Mouse (Mus musculus) embryonic facial prominence, embryonic 13.5 days (tissue): Measurements from ENCODE around the gene Gypa. TPM values are rescaled to one million over a fixed set of nuclear protein-coding genes. Genes with fewer than 3 reads are reported as not detected.

Source experiments
- ATAC-seq: fragments of 200-750 bp; cut with Nextera tagmentation; 2 replicates; pipeline ENCODE4 v1.8.0; 2017; ENCODE audit warnings: low read depth; ENCODE audit not compliant: insufficient number of reproducible peaks, insufficient read depth, low FRiP score, low TSS enrichment
- H3K27ac ChIP-seq: fragments of 300-500 bp; sonication (generic); 2 replicates; pipeline ENCODE4 v1.5.1; 2015; ENCODE audit warnings: moderate library complexity, mild to moderate bottlenecking, inconsistent platforms
- H3K27me3 ChIP-seq: fragments of 300-500 bp; sonication (generic); 2 replicates; pipeline ENCODE4 v1.6.1; 2015; ENCODE audit warnings: mild to moderate bottlenecking, inconsistent platforms
- H3K36me3 ChIP-seq: fragments of 300-500 bp; sonication (generic); 2 replicates; pipeline ENCODE4 v1.6.1; 2015; ENCODE audit warnings: mild to moderate bottlenecking, inconsistent platforms
- H3K4me1 ChIP-seq: fragments of 300-500 bp; sonication (generic); 2 replicates; pipeline ENCODE4 v1.6.1; 2015; ENCODE audit warnings: inconsistent platforms
- H3K4me2 ChIP-seq: fragments of 300-500 bp; sonication (generic); 2 replicates; pipeline ENCODE4 v1.6.1; 2015; ENCODE audit warnings: moderate library complexity, mild to moderate bottlenecking, inconsistent platforms
- H3K4me3 ChIP-seq: fragments of 300-500 bp; sonication (generic); 2 replicates; pipeline ENCODE4 v1.5.1; 2015; ENCODE audit warnings: mild to moderate bottlenecking, inconsistent platforms
- H3K9ac ChIP-seq: fragments of 300-500 bp; sonication (generic); 2 replicates; pipeline ENCODE4 v1.6.1; 2015; ENCODE audit warnings: mild to moderate bottlenecking, inconsistent platforms
- H3K9me3 ChIP-seq: fragments of 300-500 bp; sonication (generic); 2 replicates; pipeline ENCODE4 v1.6.1; 2016; ENCODE audit warnings: inconsistent platforms
- WGBS: fragments of 180-500 bp; shearing (Covaris S2); methylation state at CpG from one replicate; pipeline ENCODE4 v1.1.7; 2015; ENCODE audit warnings: mixed read lengths; 5-methylcytosine and 5-hydroxymethylcytosine counted together
- polyA plus RNA-seq: library from polyadenylated mRNA; unstranded; fragments of >200 nt; fragmentation: Nextera tagmentation; extraction: Ambion mirVana; gene quantifications from 2 replicates; pipeline ENCODE4 v1.2.1, GENCODE M21; 2015

Gene Gypa
- polyA plus RNA-seq, 1 experiment from 2014 or later = 2.7 TPM

GRCm38 (mm10) chr8:80491562-80491961, 2.0 kb upstream of the Gypa start:
- no peak for ATAC-seq
- Histone ChIP-seq H3K9ac (no peak overlapping the region), H3K36me3 (no peaks in the 10 kb centered on the region), H3K4me2 (no peak overlapping the region), H3K27ac (no peak overlapping the region), H3K4me1 (peaks cover 5% of the 10 kb centered on the region; the same call in 1 of the 2 replicates), H3K4me3 (no peak overlapping the region), H3K9me3 (no peaks in the 10 kb centered on the region), H3K27me3 (no peaks in the 10 kb centered on the region)
- WGBS = 55% methylated on average over 1 of the region's 1 CpGs

- WGBS = 0% methylated on average over 16 of the region's 16 CpGs
Measured at GRCm38 (mm10) chr8:80492987-80493441, 567 bp upstream of the Gypa start.

GRCm38 (mm10) chr8:80494346-80494660, 722 bp downstream of the Gypa start:
- WGBS = 70% methylated on average over 2 of the region's 2 CpGs

More at GRCm38 (mm10) chr8:80492987-80493441, 567 bp upstream of the Gypa start:
- Histone ChIP-seq H3K27me3 (no peaks in the 10 kb centered on the region), H3K4me2 (peak overlapping the region; percentile 70), H3K27ac (no peak overlapping the region), H3K4me1 (peaks cover 5% of the 10 kb centered on the region; the same call in 1 of the 2 replicates), H3K9ac (peak overlapping the region; percentile 64), H3K4me3 (peak overlapping the region; percentile 53), H3K9me3 (no peaks in the 10 kb centered on the region), H3K36me3 (no peaks in the 10 kb centered on the region)
- no peak for ATAC-seq

GRCm38 (mm10) chr8:80494819-80495218, 1.2 kb downstream of the Gypa start:
- Histone ChIP-seq H3K27me3 (no peaks in the 10 kb centered on the region), H3K4me3 (no peak overlapping the region), H3K9ac (no peak overlapping the region), H3K4me2 (no peak overlapping the region), H3K4me1 (peaks cover 5% of the 10 kb centered on the region; the same call in 1 of the 2 replicates), H3K36me3 (no peaks in the 10 kb centered on the region), H3K9me3 (no peaks in the 10 kb centered on the region), H3K27ac (no peak overlapping the region)
- ATAC-seq = no peak
- 75% methylated on average over 5 of the region's 5 CpGs for WGBS

More at GRCm38 (mm10) chr8:80494346-80494660, 722 bp downstream of the Gypa start:
- Histone ChIP-seq H3K4me3 (no peak overlapping the region), H3K4me1 (peaks cover 5% of the 10 kb centered on the region; the same call in 1 of the 2 replicates), H3K27me3 (no peaks in the 10 kb centered on the region), H3K9ac (no peak overlapping the region), H3K27ac (no peak overlapping the region), H3K36me3 (no peaks in the 10 kb centered on the region), H3K9me3 (no peaks in the 10 kb centered on the region), H3K4me2 (no peak overlapping the region)
- ATAC-seq = no peak

GRCm38 (mm10) chr8:80495527-80495926, 1.9 kb downstream of the Gypa start:
- Histone ChIP-seq H3K27ac (no peak overlapping the region), H3K4me1 (peaks cover 5% of the 10 kb centered on the region; the same call in 1 of the 2 replicates), H3K4me2 (no peak overlapping the region), H3K9me3 (no peaks in the 10 kb centered on the region), H3K27me3 (no peaks in the 10 kb centered on the region), H3K4me3 (no peak overlapping the region), H3K9ac (no peak overlapping the region), H3K36me3 (no peaks in the 10 kb centered on the region)
- no peak for ATAC-seq
- 91% methylated on average over 6 of the region's 6 CpGs for WGBS

- H3K36me3 ChIP-seq = no peaks in the 10 kb centered on the region
- no peaks in the 10 kb centered on the region for H3K27me3 ChIP-seq
- no peak overlapping the region for H3K9ac ChIP-seq
- H3K4me2 ChIP-seq = no peak overlapping the region
- 75% methylated on average over 4 of the region's 4 CpGs for WGBS
- no peaks in the 10 kb centered on the region for H3K9me3 ChIP-seq
- no peak overlapping the region for H3K27ac ChIP-seq
- no peak overlapping the region for H3K4me3 ChIP-seq
- peaks cover 5% of the 10 kb centered on the region; the same call in 1 of the 2 replicates for H3K4me1 ChIP-seq
- no peak for ATAC-seq
Measured at GRCm38 (mm10) chr8:80497323-80497722, 3.7 kb downstream of the Gypa start.

GRCm38 (mm10) chr8:80500244-80500643, 6.7 kb downstream of the Gypa start:
- no peak overlapping the region for H3K4me3 ChIP-seq
- no peaks in the 10 kb centered on the region for H3K9me3 ChIP-seq
- no peak for ATAC-seq
- H3K36me3 ChIP-seq = no peaks in the 10 kb centered on the region
- no peak overlapping the region for H3K27ac ChIP-seq
- H3K9ac ChIP-seq = no peak overlapping the region
- WGBS = 75% methylated on average over 2 of the region's 2 CpGs
- H3K27me3 ChIP-seq = no peaks in the 10 kb centered on the region
- H3K4me2 ChIP-seq = no peak overlapping the region
- no peaks in the 10 kb centered on the region for H3K4me1 ChIP-seq

- no peak overlapping the region for H3K4me2 ChIP-seq
- ATAC-seq = no peak
- WGBS = 87% methylated on average over 3 of the region's 3 CpGs
- H3K9ac ChIP-seq = no peak overlapping the region
- no peak overlapping the region for H3K4me3 ChIP-seq
- no peaks in the 10 kb centered on the region for H3K4me1 ChIP-seq
- H3K27ac ChIP-seq = no peak overlapping the region
- no peaks in the 10 kb centered on the region for H3K36me3 ChIP-seq
- H3K9me3 ChIP-seq = no peaks in the 10 kb centered on the region
- no peaks in the 10 kb centered on the region for H3K27me3 ChIP-seq
Measured at GRCm38 (mm10) chr8:80500773-80501172, 7.2 kb downstream of the Gypa start.

- H3K27me3 ChIP-seq = no peaks in the 10 kb centered on the region
- H3K36me3 ChIP-seq = no peaks in the 10 kb centered on the region
- H3K4me1 ChIP-seq = no peaks in the 10 kb centered on the region
- H3K4me3 ChIP-seq = no peak overlapping the region
- H3K4me2 ChIP-seq = no peak overlapping the region
- ATAC-seq = no peak
- H3K9ac ChIP-seq = no peak overlapping the region
- H3K9me3 ChIP-seq = no peaks in the 10 kb centered on the region
- WGBS = 80% methylated on average over 6 of the region's 6 CpGs
- H3K27ac ChIP-seq = no peak overlapping the region
Measured at GRCm38 (mm10) chr8:80501283-80501682, 7.7 kb downstream of the Gypa start.

- Histone ChIP-seq H3K4me3 (no peak overlapping the region), H3K36me3 (no peaks in the 10 kb centered on the region), H3K9me3 (no peaks in the 10 kb centered on the region), H3K27ac (no peak overlapping the region), H3K4me2 (no peak overlapping the region), H3K27me3 (no peaks in the 10 kb centered on the region), H3K4me1 (no peaks in the 10 kb centered on the region), H3K9ac (no peak overlapping the region)
- ATAC-seq = no peak
- 80% methylated on average over 5 of the region's 5 CpGs for WGBS
Measured at GRCm38 (mm10) chr8:80526382-80527355, 33.1 kb downstream of the Gypa start.

- H3K36me3 ChIP-seq = no peaks in the 10 kb centered on the region
- WGBS = 87% methylated on average over 3 of the region's 3 CpGs
- H3K4me3 ChIP-seq = no peak overlapping the region
- no peak for ATAC-seq
- no peak overlapping the region for H3K27ac ChIP-seq
- no peak overlapping the region for H3K9ac ChIP-seq
- H3K4me2 ChIP-seq = no peak overlapping the region
- peaks cover 10% of the 10 kb centered on the region; the same call in 1 of the 2 replicates for H3K9me3 ChIP-seq
- no peaks in the 10 kb centered on the region for H3K27me3 ChIP-seq
- H3K4me1 ChIP-seq = no peaks in the 10 kb centered on the region
Measured at GRCm38 (mm10) chr8:80541836-80542235, 48.3 kb downstream of the Gypa start.

- ATAC-seq = no peak
- Histone ChIP-seq H3K36me3 (no peaks in the 10 kb centered on the region), H3K4me1 (no peaks in the 10 kb centered on the region), H3K4me3 (no peak overlapping the region), H3K4me2 (no peak overlapping the region), H3K9me3 (no peaks in the 10 kb centered on the region), H3K27me3 (no peaks in the 10 kb centered on the region), H3K9ac (no peak overlapping the region), H3K27ac (no peak overlapping the region)
Measured at GRCm38 (mm10) chr8:80550436-80550835, 56.9 kb downstream of the Gypa start.
